Mouse (Mus musculus) gastrocnemius, postnatal 4 days (tissue): ENCODE data around the gene E130218I03Rik. TPM values are rescaled to one million over a fixed set of nuclear protein-coding genes. Genes with fewer than 3 reads are reported as not detected.

ENCODE experiments used
- DNase-seq, 2 experiments: peaks; one replicate each; pipeline ENCODE4 v3.0.0; 2021 to 2022; ENCODE audit warnings: low spot score in 2 of 2, mixed read lengths in 2 of 2
- total RNA-seq, 2 experiments: library from RNA; stranded (reverse); gene quantifications; 2 replicates each; pipeline ENCODE4 v1.2.3; 2021

E130218I03Rik gene
- total RNA-seq, 2 experiments from 2014 or later, result not detected

DNA sequence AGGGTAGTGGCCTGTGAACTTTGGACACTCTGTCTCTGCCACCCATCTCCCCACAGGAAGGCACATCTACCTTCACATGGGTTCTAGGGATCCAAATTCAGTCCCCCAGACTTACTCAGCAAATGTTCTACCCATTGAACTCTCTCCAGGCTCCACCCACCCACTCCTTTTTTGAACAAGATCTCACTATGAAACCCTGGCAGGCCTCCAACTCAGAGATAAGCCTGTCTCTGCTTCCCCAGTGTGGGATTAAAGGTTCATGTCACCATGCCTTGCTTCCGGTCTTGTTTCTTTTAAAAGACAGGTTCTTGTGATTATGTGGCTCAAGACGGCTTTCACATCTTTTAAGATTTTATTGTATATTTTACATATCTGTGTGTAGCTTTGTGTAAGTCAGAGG is 41.5 kb downstream of the E130218I03Rik start:
- no peak for DNase-seq

- DNase-seq, result peak in 1 of 2 experiments; percentile 26
Measured at GRCm38 (mm10) chr4:134286226-134287167, 43.0 kb downstream of the E130218I03Rik start.

DNA sequence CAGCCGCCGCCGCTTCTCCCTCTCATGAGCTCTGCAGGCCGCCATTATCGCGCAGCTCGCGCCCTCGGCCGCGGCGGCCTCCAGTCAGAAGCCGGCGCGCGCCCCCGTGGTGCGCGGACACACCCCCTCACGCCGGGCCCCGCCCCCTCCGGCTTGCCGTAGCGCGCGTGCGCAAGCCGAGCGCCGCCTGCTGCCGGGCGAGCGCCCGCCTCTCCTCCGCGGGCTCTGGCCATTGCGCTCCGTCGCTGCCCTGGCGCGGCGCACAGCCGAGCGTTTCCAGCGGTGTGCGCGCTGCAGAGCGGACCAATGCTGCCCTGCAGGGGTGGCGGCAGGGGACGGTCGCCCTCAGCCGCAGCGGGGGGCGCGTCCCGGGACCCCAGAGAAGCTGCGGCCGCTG is 43.7 kb downstream of the E130218I03Rik start:
- DNase-seq, result peak; percentile 97 to 99

GRCm38 (mm10) chr4:134287575-134288025 is 44.1 kb downstream of the E130218I03Rik start, which contains the start of gene Pdik1l:
Gene Pdik1l (minus strand): TSS chr4:134287895.
- peak; percentile 35 to 70 for DNase-seq

DNA sequence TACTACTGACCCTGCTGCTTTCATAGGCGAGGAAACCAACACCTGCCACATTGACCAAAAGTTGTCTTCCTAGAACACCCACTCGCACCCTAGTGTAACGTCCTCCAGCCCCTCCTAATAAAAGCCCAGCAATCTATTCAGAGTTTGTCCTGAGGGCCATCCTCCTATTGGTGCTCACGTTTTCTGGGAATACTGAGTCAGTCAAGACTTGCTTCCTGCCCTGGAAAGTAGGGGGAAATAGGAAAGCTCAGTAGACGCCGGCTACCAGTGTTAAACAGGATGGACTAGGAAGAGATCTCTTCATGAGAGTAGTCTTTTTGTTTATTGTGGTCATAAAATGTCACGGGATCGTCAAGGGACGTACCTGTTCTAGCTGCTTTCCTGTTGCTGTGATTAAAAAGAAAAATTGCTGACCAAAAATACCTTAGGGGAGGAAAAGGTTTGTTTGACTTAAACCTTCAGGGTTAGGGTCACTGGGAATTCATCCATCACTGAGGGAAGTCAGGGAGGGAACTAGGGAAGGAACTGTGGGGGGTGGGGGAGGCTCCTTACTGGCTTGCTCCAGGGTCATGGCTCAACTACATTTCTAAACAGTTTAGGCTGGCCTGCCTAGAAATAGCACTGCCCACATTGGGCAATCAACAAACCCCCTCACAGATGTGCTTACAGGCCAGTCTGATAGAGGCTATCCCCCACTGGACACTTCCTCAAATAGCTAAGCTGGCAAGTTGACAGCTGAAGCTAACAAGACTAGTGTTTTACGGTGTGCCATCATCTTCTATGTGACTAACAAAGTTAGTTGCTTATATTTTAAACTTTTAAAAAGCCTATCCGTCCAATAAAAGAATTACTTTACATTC is 45.2 kb downstream of the E130218I03Rik start:
- no peak for DNase-seq

GRCm38 (mm10) chr4:134292067-134292466 is 48.6 kb downstream of the E130218I03Rik start:
- DNase-seq, result peak in 1 of 2 experiments; percentile 73

- no peak for DNase-seq
Measured at GRCm38 (mm10) chr4:134293061-134293691, 49.7 kb downstream of the E130218I03Rik start.

GRCm38 (mm10) chr4:134293692-134294163 is 50.3 kb downstream of the E130218I03Rik start:
- no peak for DNase-seq

Other genes starting within 250 kb of the E130218I03Rik start
- 10 to 100 TPM; 27.1 to 28.8 TPM for gene Dhdds, start 242.7 kb upstream of the E130218I03Rik start, total RNA-seq
- 1 to 10 TPM; 2.7 to 3.5 TPM for gene Lin28a, start 224.8 kb upstream of the E130218I03Rik start, total RNA-seq
- under 1 TPM in 1 of 2 experiments, not detected in 1; 0.23 TPM for gene Zfp683, start 189.8 kb upstream of the E130218I03Rik start, total RNA-seq
- under 1 TPM in 1 of 2 experiments, not detected in 1; 0.54 TPM for gene Crybg2, start 182.8 kb upstream of the E130218I03Rik start, total RNA-seq
- 1 to 10 TPM; 2.4 to 2.7 TPM for gene Cd52, start 148.6 kb upstream of the E130218I03Rik start, total RNA-seq
- 1 to 10 TPM; 3.2 to 3.7 TPM for gene Ubxn11, start 141.1 kb upstream of the E130218I03Rik start, total RNA-seq
- gene Sh3bgrl3, start 114.9 kb upstream of the E130218I03Rik start, total RNA-seq, result 10 to 100 TPM; 72.4 to 83.6 TPM
- 10 to 100 TPM; 54.8 to 60.3 TPM for gene Cep85, start 56.5 kb upstream of the E130218I03Rik start, total RNA-seq
- gene Gm7534, start 40.7 kb upstream of the E130218I03Rik start, total RNA-seq, result not detected
- not detected for gene Catsper4, start 16.3 kb upstream of the E130218I03Rik start, total RNA-seq
- 1 to 10 TPM; 1.8 to 2.3 TPM for gene Cnksr1, start 5.3 kb upstream of the E130218I03Rik start, total RNA-seq
- gene Zfp593, start 1.9 kb downstream of the E130218I03Rik start, total RNA-seq, result 1 to 10 TPM; 5.8 to 6.1 TPM
- gene Gm30191, start 3.3 kb downstream of the E130218I03Rik start, total RNA-seq, result not detected
- gene Grrp1, start 10.4 kb downstream of the E130218I03Rik start, total RNA-seq, result 1 to 10 TPM; 4.5 to 5.7 TPM
- 10 to 100 TPM; 10.4 to 11.8 TPM for gene Pdik1l, start 44.2 kb downstream of the E130218I03Rik start, total RNA-seq
- gene Trim63, start 71.5 kb downstream of the E130218I03Rik start, total RNA-seq, result 10 to 100 TPM; 48.4 to 59.5 TPM
- under 1 TPM; 0.44 to 0.54 TPM for gene Slc30a2, start 99.5 kb downstream of the E130218I03Rik start, total RNA-seq
- gene Extl1, start 140.2 kb downstream of the E130218I03Rik start, total RNA-seq, result 10 to 100 TPM in 1 of 2 experiments, 1 to 10 TPM in 1; 7.5 to 10.2 TPM
- 1 to 10 TPM; 4.4 to 4.9 TPM for gene Pafah2, start 152.7 kb downstream of the E130218I03Rik start, total RNA-seq
- gene Stmn1, start 224.7 kb downstream of the E130218I03Rik start, total RNA-seq, result 100 to 1,000 TPM; 152 to 171 TPM